Mouse (Mus musculus) c-Kit-positive CD71-positive TER-119-positive erythroid progenitor cells, embryonic 14.5 days (primary cell): ENCODE results near the gene Sirpa.

Experiments
- DNase-seq: peaks from one replicate; pipeline ENCODE4 v3.0.0-alpha.2; 2013; ENCODE audit warnings: low spot score

The Sirpa gene

DNA sequence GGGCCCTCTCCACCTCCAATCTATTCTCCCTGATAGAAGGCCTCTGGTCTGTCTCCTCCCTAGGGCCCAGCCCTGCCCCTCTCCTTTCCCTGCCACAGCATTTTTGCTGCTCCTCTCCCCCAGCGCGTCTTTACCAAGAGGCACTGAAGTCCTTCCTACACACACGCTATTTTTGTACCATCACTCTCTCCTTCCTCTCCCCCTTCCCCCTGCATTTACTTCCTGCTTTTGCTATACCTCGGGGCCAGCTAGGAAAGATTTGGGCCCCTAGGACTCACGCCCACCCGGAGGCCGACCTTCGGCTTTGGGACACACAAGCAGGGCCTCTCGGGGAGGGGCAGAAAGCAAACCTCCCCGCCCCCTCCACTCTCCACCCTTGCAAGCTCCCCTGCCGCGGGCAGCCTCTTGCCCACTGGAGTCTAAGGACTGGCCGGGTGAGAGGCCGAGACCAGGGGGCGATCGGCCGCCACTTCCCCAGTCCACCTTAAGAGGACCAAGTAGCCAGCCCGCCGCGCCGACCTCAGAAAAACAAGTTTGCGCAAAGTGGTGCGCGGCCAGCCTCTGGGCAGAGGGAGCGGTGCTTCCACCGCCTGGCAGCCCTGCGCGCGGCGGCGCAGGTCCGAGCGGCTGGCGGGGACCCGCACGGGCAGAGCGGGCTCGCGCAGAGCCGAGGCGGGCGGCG lies at the start of gene Sirpa:
Gene Sirpa, plus strand, starts transcription at position 377 of the 682 bp plus-strand sequence.
- no peak for DNase-seq

DNA sequence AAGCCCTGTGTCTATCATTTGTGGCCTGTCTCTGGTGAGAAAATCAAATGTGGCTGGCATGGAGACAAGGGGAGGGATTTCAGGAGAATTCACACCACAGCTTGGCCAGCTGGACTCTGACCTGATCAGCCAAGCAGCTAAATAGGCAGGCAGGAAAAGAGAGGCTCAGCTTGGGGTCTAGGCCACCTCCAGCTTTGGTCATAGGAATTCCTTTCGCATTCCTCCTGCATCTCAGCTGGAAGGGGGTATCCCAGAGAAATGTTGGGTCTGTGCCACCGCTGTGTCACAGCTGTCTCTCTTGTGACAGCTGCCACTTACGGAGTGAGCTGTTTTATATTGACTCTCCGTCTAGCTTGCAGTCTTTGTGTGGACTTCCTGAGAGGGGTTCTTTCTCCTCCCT lies 48.2 kb upstream of the Sirpa start:
- DNase-seq = no peak

DNA sequence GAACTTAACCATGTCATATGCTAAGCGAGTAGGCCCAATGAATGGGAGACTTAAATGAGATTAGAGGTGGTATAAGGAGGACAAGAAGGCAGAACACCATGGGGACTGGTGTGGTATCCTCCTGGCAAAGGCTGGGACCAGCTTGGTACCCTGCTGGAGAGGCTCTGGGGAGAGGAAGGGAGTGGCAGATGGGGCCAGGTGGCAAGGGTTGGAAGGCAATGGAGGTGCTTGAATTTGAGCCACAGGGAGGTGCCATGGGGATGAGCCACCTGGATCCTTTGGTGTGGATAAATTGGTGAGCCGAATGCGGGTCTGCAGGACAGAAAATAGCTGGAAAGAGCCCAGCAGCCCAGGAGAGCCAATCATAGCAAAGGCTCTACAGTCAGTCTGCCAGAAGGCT lies 47.7 kb upstream of the Sirpa start:
- DNase-seq = no peak

- no peak for DNase-seq
These were observed 47.0 kb upstream of the Sirpa start for GRCm38 (mm10) chr2:129545596-129545995.

DNA sequence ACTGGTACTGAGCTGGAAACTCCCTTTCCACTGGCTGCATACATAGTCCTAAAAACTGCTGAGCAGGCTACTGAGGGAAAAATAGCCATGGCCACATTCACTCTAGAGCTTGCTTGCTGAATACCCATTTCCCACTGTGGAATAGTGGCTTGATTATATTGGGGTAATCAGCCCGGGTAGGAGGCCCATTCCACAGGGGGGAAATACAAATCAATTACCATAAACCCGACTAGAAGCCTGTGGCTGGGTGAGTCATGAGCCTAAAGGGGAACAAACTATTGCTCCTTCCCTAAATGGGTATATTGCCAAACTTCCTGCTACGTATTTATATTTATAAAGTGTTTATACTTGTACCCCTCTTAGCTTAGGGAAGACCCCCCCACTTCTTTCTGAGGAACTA lies 45.9 kb upstream of the Sirpa start:
- DNase-seq = no peak

DNA sequence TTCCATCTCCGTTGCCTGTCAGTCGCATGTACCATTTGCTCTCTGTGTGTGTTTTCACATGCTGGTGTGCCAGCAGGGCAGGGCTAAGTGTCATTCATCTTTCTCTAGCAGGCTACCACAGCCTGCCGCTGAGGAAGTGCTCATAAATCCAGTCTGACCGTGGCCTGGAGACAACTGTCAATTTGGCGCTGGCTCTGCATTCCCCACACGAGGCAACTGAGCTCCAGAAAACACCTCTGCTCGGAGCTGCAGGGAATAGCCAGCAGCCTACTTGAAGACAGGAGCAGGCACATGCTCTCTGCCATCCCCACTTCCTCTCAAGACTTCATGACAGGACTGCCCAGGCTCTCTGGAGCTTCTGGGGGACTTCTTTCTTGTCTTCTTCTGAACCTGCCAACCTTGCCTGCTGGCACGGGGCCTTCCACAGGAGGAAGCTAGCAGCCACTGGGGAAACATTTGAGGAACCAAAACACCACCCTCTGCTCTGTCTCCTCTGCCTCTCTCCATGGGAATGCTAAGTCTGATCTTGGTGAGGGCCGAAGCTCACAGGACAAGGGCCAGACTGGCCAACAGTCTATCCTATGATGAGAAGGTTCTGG lies 43.0 kb upstream of the Sirpa start:
- no peak for DNase-seq

DNA sequence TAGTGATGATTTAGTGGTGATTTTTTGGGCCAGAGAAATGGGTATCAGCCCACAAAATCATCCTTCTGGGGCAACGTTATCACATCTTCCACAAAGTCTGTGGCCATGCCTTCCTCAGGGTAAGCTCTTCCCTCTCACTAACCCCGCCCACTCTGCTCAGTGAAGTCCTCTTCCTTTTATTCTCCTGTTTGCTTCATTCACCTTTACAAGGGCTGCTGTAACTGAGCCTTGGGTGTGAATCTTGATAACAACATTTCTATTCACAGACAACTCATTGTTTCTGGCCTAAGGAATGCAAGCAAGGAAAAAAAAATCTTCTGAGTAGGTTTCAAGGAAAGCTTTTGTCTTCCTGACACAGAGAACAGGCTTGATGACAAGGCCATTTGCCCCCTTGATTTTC lies 41.9 kb upstream of the Sirpa start:
- no peak for DNase-seq

GRCm38 (mm10) chr2:129556081-129556480 lies 36.6 kb upstream of the Sirpa start:
- no peak for DNase-seq

DNA sequence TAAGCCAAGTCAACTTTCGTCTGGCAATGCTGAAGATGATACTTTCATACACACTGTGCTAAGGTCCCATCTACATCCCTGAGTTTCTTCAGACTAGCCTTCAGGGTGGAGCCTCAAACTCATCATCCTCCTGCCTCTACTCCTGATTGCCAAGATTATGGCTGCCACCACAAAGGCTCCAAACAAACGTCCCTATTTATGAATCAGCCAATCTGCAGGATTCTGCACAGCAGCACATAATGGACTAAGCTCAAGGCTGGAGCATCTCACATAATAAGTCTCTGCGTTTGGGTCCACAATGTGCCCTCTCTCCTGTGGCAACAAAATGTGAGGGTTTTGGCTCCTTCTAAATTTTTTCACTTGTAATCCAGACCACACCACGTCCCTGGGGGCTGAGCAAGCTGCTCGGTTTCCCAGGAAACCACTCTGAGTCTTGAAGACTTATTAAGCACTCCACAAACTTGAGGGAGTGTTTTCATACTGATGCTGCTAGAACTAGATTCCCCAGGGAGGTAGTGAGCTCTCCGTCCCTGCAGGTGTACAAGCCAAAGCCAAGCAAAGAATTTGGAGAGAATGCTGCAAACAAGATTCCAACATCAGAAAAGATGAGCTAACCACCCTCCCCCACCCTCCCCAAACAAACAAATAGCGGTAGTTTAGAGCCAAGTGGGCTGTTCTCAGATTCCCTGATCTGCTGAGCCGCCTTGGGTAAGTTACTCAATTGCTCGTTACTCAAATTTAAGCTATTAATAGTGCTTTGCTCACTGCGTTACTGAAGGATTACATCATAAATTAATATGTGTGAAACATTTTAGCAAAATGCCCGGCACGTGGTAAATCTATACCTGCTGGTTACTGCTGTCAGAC lies 34.4 kb upstream of the Sirpa start:
- DNase-seq = no peak

- no peak for DNase-seq
These were observed 33.8 kb upstream of the Sirpa start for GRCm38 (mm10) chr2:129558875-129559219.

GRCm38 (mm10) chr2:129561796-129562195 lies 30.8 kb upstream of the Sirpa start:
- DNase-seq = no peak

DNA sequence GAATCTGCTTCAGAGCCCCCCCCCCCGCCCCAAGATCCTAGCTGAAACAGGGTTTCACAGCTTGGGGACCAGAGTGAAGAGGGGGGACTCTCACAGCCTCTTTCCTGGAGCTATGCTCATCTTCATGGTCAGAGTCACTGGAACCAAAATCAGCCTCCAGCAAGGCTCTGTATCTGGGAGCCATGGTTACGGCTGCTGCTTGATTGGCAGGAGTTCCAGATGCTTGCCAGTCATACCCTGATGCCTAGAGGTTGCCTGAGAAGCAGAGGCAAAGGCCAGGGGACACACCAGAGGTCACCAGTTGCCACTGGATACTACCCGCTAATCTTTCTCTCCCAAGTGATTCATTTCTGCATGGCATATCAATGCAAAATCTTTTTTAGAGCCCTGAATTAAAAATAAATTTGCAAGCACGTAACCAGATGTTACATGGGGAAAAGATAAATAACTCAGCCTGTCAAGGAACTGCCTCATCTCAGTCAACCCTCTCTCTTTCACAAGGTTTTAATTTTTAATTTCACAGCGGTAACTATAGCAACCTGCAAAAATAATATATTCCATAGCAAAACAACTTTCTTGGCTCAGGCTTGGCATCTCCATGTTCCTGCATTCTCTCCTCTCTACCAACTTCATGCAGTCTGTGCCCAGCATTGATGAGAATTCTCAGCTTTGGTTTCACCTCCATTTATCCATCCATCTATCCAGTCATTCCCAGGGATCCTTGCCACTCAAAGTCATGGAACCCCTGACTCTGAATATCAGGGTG lies 28.5 kb upstream of the Sirpa start:
- no peak for DNase-seq

DNA sequence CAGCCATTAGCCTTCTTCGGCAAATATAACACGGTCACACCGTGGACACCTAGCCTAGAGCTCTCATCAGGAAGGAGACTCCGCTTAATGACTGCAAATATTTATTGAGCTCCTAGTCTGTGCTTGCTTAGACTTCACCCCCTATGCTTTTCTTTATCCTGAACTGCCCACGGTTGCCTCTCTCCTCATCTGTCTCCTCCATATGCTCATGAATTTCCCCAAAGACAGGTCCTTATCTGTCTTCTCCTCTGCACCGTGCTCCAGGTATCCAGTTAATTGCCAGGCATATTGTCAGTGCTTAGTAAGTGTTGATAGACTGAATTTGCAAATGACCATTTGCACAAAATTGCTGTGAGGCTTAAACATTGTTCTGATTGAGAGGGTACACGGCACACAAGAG lies 23.5 kb upstream of the Sirpa start:
- DNase-seq = no peak

GRCm38 (mm10) chr2:129569556-129569955 lies 23.1 kb upstream of the Sirpa start:
- DNase-seq = no peak

GRCm38 (mm10) chr2:129573701-129574273 lies 18.8 kb upstream of the Sirpa start:
- DNase-seq = no peak

GRCm38 (mm10) chr2:129574395-129575046 lies 18.1 kb upstream of the Sirpa start:
- no peak for DNase-seq

GRCm38 (mm10) chr2:129575113-129575512 lies 17.5 kb upstream of the Sirpa start:
- DNase-seq = no peak

- no peak for DNase-seq
These were observed 15.8 kb upstream of the Sirpa start for GRCm38 (mm10) chr2:129576611-129577447.

- DNase-seq = no peak
These were observed 12.0 kb upstream of the Sirpa start for GRCm38 (mm10) chr2:129580656-129581055.

- no peak for DNase-seq
These were observed 10.8 kb upstream of the Sirpa start for GRCm38 (mm10) chr2:129581826-129582225.

DNA sequence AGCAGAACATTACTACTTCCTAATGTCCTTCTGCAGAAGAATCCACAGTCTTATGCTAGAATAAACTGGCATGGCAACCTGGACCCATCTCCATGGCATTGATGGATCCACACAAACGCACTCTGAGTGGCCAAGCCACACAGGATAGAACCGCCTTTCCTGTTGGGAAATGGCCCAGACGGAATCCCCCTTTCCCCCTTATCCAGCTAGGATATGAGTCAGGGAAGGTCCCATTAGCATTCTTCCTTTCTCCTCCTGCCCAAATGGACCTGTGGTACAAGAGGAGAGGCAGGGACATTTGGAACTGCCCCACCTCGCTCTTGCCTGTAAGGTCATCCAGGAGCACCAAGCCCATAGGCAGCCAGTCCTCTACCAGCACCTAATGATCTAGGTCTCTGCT lies 10.4 kb upstream of the Sirpa start:
- DNase-seq = no peak
